25 mouse cellular contexts compared by ENCODE assay signal in genomic region chr11:100569789-100570188, GRCm38 (mm10). TPM values are rescaled to one million over a fixed set of nuclear protein-coding genes. Genes with fewer than 3 reads are reported as not detected.
A peak's percentile ranks its signal among the peaks of the same experiment; 100 is the strongest.
DNase-seq lines count a peak whose midpoint lies in the region; ATAC-seq lines count a peak whose summit lies in the region.
"Had no signal": no experiment of that assay in that cellular context is flagged by ENCODE, and none has a peak within 500 bp of the region (broad histone marks: within the 10 kb centered on the region; RNA-seq: fewer than 3 reads in every experiment).

No protein-coding gene starts in this region.

- no peak overlapping the region for H3K4me2 ChIP-seq in midbrain, embryonic 13.5 days (replicated peaks)

- H3K27ac ChIP-seq in midbrain, embryonic 13.5 days: no peak overlapping the region
- H3K27ac ChIP-seq: embryonic facial prominence, embryonic 10.5 days; embryonic facial prominence, embryonic 15.5 days; forebrain, embryonic 13.5 days; heart, adult 2 months; hindbrain, embryonic 14.5 days; layer of hippocampus, adult 2 months; limb, embryonic 13.5 days; lung, embryonic 15.5 days; midbrain, embryonic 10.5 days; neural tube, embryonic 13.5 days; stomach, embryonic 15.5 days had no signal

- no peaks in the 10 kb centered on the region for H3K36me3 ChIP-seq in midbrain, embryonic 13.5 days
- H3K36me3 ChIP-seq: embryonic facial prominence, embryonic 10.5 days; embryonic facial prominence, embryonic 15.5 days; heart, embryonic 12.5 days; limb, embryonic 13.5 days; lung, embryonic 15.5 days; midbrain, embryonic 10.5 days; neural tube, embryonic 13.5 days; stomach, embryonic 15.5 days had no signal

- H3K4me1 ChIP-seq in midbrain, embryonic 13.5 days (replicated peaks): peaks cover 12% of the 10 kb centered on the region

- peak; percentile 86 for DNase-seq in heart, adult 11 months
- DNase-seq in heart, postnatal 4 days: no peak
- DNase-seq in NIH3T3 (ENCODE audit: low read depth): peak; percentile 78
- DNase-seq in adrenal gland, postnatal 14 days: peak; percentile 90
- DNase-seq in urinary bladder, postnatal 14 days (ENCODE audit: low spot score): no peak
- no peak for DNase-seq in neural tube, embryonic 10.5 days (ENCODE audit: extremely low spot score, low spot score)
- DNase-seq in embryo, embryonic 10.5 days (ENCODE audit: low spot score): no peak

- no peak overlapping the region for H3K9ac ChIP-seq in midbrain, embryonic 13.5 days (replicated peaks)
- H3K9ac ChIP-seq: embryonic facial prominence, embryonic 15.5 days; forebrain, embryonic 13.5 days; heart, embryonic 12.5 days; limb, embryonic 13.5 days; lung, embryonic 15.5 days; neural tube, embryonic 13.5 days; stomach, embryonic 15.5 days had no signal

- WGBS in midbrain, embryonic 13.5 days: 68% methylated on average over 9 of the region's 9 CpGs

- H3K9me3 ChIP-seq in midbrain, embryonic 13.5 days: no peaks in the 10 kb centered on the region
- H3K9me3 ChIP-seq: embryonic facial prominence, embryonic 10.5 days; embryonic facial prominence, embryonic 15.5 days; forebrain, embryonic 13.5 days; limb, embryonic 13.5 days; lung, embryonic 15.5 days; midbrain, embryonic 10.5 days; neural tube, embryonic 13.5 days; stomach, embryonic 15.5 days had no signal

- H3K27me3 ChIP-seq in midbrain, embryonic 13.5 days: peaks cover 11% of the 10 kb centered on the region; the same call in 1 of the 2 replicates
- H3K27me3 ChIP-seq: Patski had no signal

- no peak overlapping the region for H3K4me3 ChIP-seq in midbrain, embryonic 13.5 days (replicated peaks)
- H3K4me3 ChIP-seq: heart, adult 2 months; heart, embryonic 12.5 days; lung, embryonic 15.5 days; stomach, embryonic 15.5 days had no signal

- ATAC-seq in midbrain, embryonic 13.5 days: no peak
- ATAC-seq: CD4-positive, CD25-positive, alpha-beta regulatory T cell, adult 4 months; inflammation-experienced regulatory T-cells, adult 6 months; midbrain, embryonic 16.5 days; Patski had no signal

RNA-seq across cellular contexts. Expression of gene Cnp, which starts 4.9 kb away (rescaled TPM):
- 1 to 10 TPM; 6.3 to 7.3 TPM for total RNA-seq in heart, postnatal 4 days (2021)
- total RNA-seq in adrenal gland, postnatal 14 days (2021): 35.5 and 38.4 TPM in 2 replicates
- 21.5 and 23.6 TPM in 2 replicates for polyA plus RNA-seq in midbrain, embryonic 13.5 days (2015; fragmentation: Nextera tagmentation; extraction: Ambion mirVana)

RNA-seq across cellular contexts. Expression of gene Ttc25, which starts 24.4 kb away (rescaled TPM):
- under 1 TPM; 0.21 to 0.70 TPM for total RNA-seq in heart, postnatal 4 days (2021)
- total RNA-seq in adrenal gland, postnatal 14 days (2021): 1.3 TPM in 2 replicates
- 2.8 and 3.0 TPM in 2 replicates for polyA plus RNA-seq in midbrain, embryonic 13.5 days (2015; fragmentation: Nextera tagmentation; extraction: Ambion mirVana)
- total RNA-seq: hematopoietic stem cell, adult 5-6 weeks had no signal

RNA-seq across cellular contexts. Expression of gene Acly, which starts 42.0 kb away (rescaled TPM):
- total RNA-seq in heart, postnatal 4 days (2021): 10 to 100 TPM; 60.7 to 63.4 TPM
- total RNA-seq in adrenal gland, postnatal 14 days (2021): 805 and 809 TPM in 2 replicates
- polyA plus RNA-seq in midbrain, embryonic 13.5 days (2015; fragmentation: Nextera tagmentation; extraction: Ambion mirVana): 272 and 273 TPM in 2 replicates

RNA-seq across cellular contexts. Expression of gene Nkiras2, which starts 49.3 kb away (rescaled TPM):
- 10 to 100 TPM; 53.7 to 57.7 TPM for total RNA-seq in heart, postnatal 4 days (2021)
- total RNA-seq in adrenal gland, postnatal 14 days (2021): 41.1 and 44.4 TPM in 2 replicates
- 118 and 122 TPM in 2 replicates for polyA plus RNA-seq in midbrain, embryonic 13.5 days (2015; fragmentation: Nextera tagmentation; extraction: Ambion mirVana)

RNA-seq across cellular contexts. Expression of gene Dnajc7, which starts 50.2 kb away (rescaled TPM):
- total RNA-seq in heart, postnatal 4 days (2021): 100 to 1,000 TPM; 223 to 232 TPM
- 217 and 264 TPM in 2 replicates for total RNA-seq in adrenal gland, postnatal 14 days (2021)
- 311 and 312 TPM in 2 replicates for polyA plus RNA-seq in midbrain, embryonic 13.5 days (2015; fragmentation: Nextera tagmentation; extraction: Ambion mirVana)

Comparison
In these comparisons a context has a peak if more than half of its experiments do, and no peak if none do; other contexts are left out.
1. DNase-seq: peak in heart, adult 11 months (single experiment), NIH3T3 (single experiment) and adrenal gland, postnatal 14 days (single experiment); none in heart, postnatal 4 days (single experiment), urinary bladder, postnatal 14 days (single experiment), neural tube, embryonic 10.5 days (single experiment) and embryo, embryonic 10.5 days (single experiment).
2. RNA of gene Acly, which starts 42.0 kb away (total RNA-seq): 805 to 809 TPM in adrenal gland, postnatal 14 days; 60.7 to 63.4 TPM in heart, postnatal 4 days; every median in the first group is over 10 times any median in the second.